Mouse (Mus musculus): ENCODE results near the gene Kbtbd13. TPM values are rescaled to one million over a fixed set of nuclear protein-coding genes. Genes with fewer than 3 reads are reported as not detected.

The Kbtbd13 gene
- polyA plus RNA-seq (2017; shearing (Covaris generic)), result not detected

GRCm38 (mm10) chr9:65391613-65391964, at the start of gene Kbtbd13:
Gene Kbtbd13, minus strand, starts transcription at chr9:65391652.

GRCm38 (mm10) chr9:65435671-65436301, 44.3 kb upstream of the Kbtbd13 start, which contains the start of gene Mtfmt:
Gene Mtfmt, plus strand, starts transcription at chr9:65435782.

GRCm38 (mm10) chr9:65422760-65423501, 31.5 kb upstream of the Kbtbd13 start, which contains the start of gene Slc51b:
Gene Slc51b, minus strand, starts transcription at chr9:65422955.

GRCm38 (mm10) chr9:65398279-65398678, 6.8 kb upstream of the Kbtbd13 start, which contains the start of gene Rasl12:
Gene Rasl12, plus strand, starts transcription at chr9:65398506.

GRCm38 (mm10) chr9:65360641-65361448, 30.6 kb downstream of the Kbtbd13 start, which contains the start of gene Ubap1l:
Gene Ubap1l, plus strand, starts transcription at chr9:65361041.

GRCm38 (mm10) chr9:65345854-65346475, 45.5 kb downstream of the Kbtbd13 start, which contains the start of gene Pdcd7:
Gene Pdcd7, plus strand, starts transcription at chr9:65346104.

Other genes starting within 250 kb of the Kbtbd13 start
- 1 to 10 TPM; 7.8 to 9.6 TPM for gene Parp16, start 196.3 kb downstream of the Kbtbd13 start, polyA plus RNA-seq (2017; shearing (Covaris generic))
- under 1 TPM in 1 of 2 experiments, not detected in 1; 0.36 TPM for gene Cilp, start 126.5 kb downstream of the Kbtbd13 start, polyA plus RNA-seq (2017; shearing (Covaris generic))
- gene Clpx, start 97.4 kb downstream of the Kbtbd13 start, polyA plus RNA-seq (2017; shearing (Covaris generic)), result 10 to 100 TPM; 45.4 to 46.4 TPM
- gene Pdcd7, start 45.5 kb downstream of the Kbtbd13 start, polyA plus RNA-seq (2017; shearing (Covaris generic)), result 10 to 100 TPM; 30.2 to 35.3 TPM
- under 1 TPM in 1 of 2 experiments, not detected in 1; 0.12 TPM for gene Ubap1l, start 30.6 kb downstream of the Kbtbd13 start, polyA plus RNA-seq (2017; shearing (Covaris generic))
- not detected for gene Rasl12, start 6.9 kb upstream of the Kbtbd13 start, polyA plus RNA-seq (2017; shearing (Covaris generic))
- not detected for gene Slc51b, start 31.3 kb upstream of the Kbtbd13 start, polyA plus RNA-seq (2017; shearing (Covaris generic))
- gene Mtfmt, start 44.1 kb upstream of the Kbtbd13 start, polyA plus RNA-seq (2017; shearing (Covaris generic)), result 10 to 100 TPM; 33.0 to 37.9 TPM
- 100 to 1,000 TPM; 120 to 122 TPM for gene Spg21, start 69.3 kb upstream of the Kbtbd13 start, polyA plus RNA-seq (2017; shearing (Covaris generic))
- under 1 TPM in 1 of 2 experiments, not detected in 1; 0.39 TPM for gene Ankdd1a, start 128.5 kb upstream of the Kbtbd13 start, polyA plus RNA-seq (2017; shearing (Covaris generic))
- 10 to 100 TPM; 36.7 to 88.6 TPM for gene Plekho2, start 188.4 kb upstream of the Kbtbd13 start, polyA plus RNA-seq (2017; shearing (Covaris generic))
- 1 to 10 TPM; 1.1 to 1.9 TPM for gene Pif1, start 195.5 kb upstream of the Kbtbd13 start, polyA plus RNA-seq (2017; shearing (Covaris generic))
- gene Rbpms2, start 238.0 kb upstream of the Kbtbd13 start, polyA plus RNA-seq (2017; shearing (Covaris generic)), result 1 to 10 TPM in 1 of 2 experiments, under 1 TPM in 1; 0.44 to 5.3 TPM

All from activated CD4-positive, CD25-positive, alpha-beta regulatory T cell (primary cell).